Mouse (Mus musculus): ENCODE measurements at regions not wholly inside any gene's neighbourhood (a gene's known extent, or its start where the extent isn't known, plus 50 kb on each side); places are given as distances from the start of the nearest gene placed in this dataset.

DNA sequence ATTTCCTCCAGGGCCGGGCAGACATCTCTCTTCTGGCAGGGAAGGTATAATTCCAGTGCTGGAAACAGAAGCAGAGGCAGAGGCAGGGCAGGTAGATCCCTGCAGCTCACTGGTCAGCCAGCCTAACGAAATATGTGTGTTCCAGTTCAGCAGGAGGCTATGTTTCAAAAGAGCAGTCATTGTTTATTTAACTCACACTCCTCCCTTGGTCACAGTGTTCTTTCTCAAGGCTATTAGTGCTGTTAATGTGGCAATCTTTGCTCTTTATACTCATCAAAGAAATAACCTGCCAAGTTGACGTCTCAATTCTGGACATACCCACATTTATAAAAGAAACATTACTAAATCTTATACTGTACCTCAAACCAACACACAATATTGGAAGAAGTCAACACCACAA, 253.3 kb upstream of the Adgrl3 start:
- DNase-seq (ENCODE audit: low spot score in 2 of 2) = no peak

DNA sequence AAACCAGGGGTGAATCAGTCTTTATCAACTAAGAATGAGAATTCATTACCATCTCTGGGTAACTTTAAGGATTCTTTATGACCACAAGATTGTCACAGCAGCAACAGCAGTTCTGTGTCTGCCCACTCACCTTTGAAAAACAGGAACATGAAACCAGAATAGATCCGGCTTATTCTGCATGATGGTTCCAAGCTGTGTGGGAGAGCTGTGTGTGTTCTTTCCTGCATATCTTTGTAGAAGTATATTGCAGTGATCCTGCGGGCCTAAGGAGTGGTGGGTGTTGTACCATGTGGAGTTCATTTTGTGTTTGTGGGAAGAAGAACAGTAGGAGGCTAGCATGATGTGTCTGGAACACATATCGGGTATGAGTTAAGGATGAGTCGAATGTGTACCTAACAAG, 236.0 kb upstream of the Adgrl3 start:
- peak in 1 of 2 experiments; percentile 11 for DNase-seq (ENCODE audit: low spot score in 2 of 2)

- DNase-seq (ENCODE audit: low spot score in 2 of 2) = no peak
Measured at GRCm38 (mm10) chr5:80784746-80785145, 235.2 kb upstream of the Adgrl3 start.

- no peak for DNase-seq (ENCODE audit: low spot score in 2 of 2)
Measured at GRCm38 (mm10) chr5:80791658-80792057, 228.3 kb upstream of the Adgrl3 start.

DNA sequence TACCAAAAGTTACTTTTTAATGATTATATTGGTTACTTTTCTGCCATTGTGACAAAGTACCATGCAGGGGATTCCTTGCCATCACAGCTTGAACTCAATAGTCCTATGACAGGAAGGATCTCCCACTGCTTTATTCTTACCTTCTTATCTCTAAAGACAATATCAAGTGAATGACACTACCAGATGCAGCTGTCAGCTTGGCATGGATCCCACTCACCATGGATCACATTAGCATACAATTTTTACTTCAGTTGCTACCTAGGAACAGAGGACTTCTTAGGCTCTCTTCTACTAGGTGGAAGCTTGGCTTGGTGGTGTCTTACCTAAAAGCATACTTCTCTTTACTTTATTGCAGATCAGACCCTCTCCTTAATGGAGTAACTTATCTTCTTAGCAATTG, 220.2 kb upstream of the Adgrl3 start:
- no peak for DNase-seq (ENCODE audit: low spot score in 2 of 2)

DNA sequence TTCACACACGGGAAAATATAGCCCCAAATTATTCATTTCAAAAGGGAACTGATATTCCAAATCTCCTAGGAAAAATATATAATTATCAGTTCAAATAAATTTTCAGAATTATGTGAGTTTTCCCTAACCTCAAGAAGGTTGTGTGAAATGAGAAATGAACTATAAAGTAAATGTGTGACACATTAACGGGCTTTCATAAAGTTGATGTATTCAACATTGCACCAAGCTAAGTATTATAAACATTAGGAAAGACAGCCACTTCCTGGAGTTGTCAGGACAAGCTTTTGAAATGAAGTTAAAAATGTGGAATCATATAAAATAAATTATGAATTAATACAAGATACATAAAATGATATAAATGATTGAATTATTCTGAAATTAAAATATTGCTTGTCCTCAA, 207.0 kb upstream of the Adgrl3 start:
- no peak for DNase-seq (ENCODE audit: low spot score in 2 of 2)

DNA sequence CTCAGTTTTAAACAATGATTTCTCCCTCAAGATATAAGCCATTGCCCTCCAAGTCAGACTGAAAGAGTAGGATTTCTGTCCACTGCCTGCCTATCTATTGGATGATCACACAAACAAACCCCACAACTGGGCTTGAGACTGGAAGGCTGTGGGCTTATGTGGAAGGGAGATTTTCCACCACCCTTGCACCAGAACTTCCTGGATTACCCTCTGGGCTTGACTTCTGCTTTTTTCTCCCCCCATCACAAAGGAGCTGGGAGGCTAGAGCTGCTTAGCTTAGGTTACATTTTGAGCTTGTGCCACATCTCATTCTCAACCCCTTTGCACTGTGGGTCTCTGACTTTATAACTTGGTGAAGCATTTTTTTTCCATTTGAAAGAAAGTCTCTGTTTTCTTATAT, 200.7 kb upstream of the Adgrl3 start:
- no peak for DNase-seq (ENCODE audit: low spot score in 2 of 2)

DNA sequence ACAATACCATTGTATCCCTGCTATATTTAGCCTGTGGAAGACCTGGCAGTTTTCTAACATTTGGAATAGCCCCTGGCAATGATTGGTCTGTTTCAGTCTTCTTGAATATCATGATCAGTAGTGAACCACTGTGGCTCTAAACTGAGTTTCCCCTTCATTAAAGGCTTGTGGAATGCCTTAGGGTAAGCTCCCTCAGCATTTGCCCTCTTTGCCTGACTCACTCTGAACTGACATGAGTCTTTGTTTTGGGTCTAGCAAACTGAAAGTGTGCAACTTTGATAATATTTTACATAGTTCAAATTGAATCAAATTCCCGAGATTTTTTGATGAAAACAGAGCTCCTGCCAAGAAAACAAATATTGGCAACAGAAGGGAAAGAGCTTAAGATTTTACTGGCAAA, 177.4 kb upstream of the Adgrl3 start:
- DNase-seq (ENCODE audit: low spot score in 2 of 2) = no peak

GRCm38 (mm10) chr5:80855034-80855433, 164.9 kb upstream of the Adgrl3 start:
- no peak for DNase-seq (ENCODE audit: low spot score in 2 of 2)

DNA sequence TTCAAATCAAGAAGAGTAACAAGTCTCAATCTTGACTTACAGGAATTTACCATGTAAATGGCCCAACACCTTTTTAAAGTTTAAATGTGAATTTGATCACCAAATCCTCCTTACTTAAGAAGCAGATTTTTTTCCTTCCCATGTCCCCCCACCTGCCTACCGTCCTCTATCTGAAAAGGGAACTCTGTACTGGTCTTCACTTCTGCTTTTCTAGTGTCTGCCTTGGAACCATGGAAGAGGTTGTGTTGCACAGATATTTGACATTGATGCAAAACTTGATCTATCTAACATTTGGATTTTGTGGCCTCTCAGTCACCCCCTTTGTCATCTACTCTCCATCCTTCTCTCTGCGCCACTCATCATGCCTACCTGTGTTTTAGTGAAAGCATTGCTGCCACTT, 143.3 kb upstream of the Adgrl3 start:
- DNase-seq (ENCODE audit: low spot score in 2 of 2) = no peak

- no peak for DNase-seq (ENCODE audit: low spot score in 2 of 2)
Measured at GRCm38 (mm10) chr5:80898230-80898629, 121.7 kb upstream of the Adgrl3 start.

GRCm38 (mm10) chr5:80908771-80909170, 111.2 kb upstream of the Adgrl3 start:
- no peak for DNase-seq (ENCODE audit: low spot score in 2 of 2)

DNA sequence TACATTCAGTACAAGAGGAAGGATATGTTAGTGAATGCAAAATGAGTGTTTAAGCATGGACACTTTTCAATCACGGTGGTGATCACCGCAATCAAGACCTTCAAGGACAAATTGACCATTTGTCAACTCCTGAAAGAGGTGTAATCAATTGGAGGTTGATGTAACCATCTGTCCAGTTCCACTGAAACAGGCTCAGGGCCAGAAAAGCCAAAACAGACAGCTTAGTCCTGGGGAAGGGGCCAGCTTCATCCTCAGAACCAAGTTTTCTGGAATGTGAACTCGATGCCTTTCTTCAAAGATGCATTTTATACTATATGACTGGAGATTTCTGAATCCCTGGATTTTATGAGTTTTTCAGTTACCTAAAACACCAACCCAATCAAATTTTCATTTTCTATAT, 81.1 kb upstream of the Adgrl3 start:
- no peak for DNase-seq (ENCODE audit: low spot score in 2 of 2)

DNA sequence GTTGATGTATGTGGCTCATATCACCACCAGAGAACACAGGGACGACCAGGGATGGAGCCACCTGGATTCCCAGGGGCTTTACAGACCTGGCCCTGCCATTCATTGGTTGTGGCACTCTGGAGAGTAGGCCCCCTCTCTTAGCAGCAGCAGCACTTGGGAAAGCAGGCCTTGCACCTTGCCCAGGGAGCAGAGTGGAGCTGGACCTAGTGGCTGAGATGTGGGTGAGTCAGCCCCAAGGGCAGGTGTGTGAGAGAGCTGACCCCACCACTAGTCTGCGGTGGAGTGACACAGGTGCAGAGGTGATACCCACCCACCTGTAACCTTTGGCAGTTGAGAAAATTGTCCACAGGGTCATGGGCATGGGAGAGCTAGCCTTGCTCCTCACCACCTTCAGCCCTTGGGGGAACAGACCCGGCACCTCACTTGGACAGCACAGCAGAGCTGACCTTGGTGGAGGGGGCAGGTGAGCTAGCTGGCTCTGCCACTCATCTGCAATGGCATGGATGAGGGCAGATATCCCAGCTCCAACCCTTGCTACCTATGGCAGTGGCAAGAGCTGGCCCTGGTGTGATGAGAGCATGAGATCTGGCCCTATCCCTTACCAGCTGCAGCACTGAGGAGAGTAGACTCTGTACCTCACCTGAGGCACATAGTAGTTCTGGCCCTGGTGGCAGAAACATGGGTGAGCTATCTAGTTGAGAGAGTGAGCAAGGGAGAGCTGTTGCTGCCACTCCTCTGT, 67.9 kb upstream of the Adgrl3 start:
- DNase-seq (ENCODE audit: low spot score in 2 of 2) = no peak

GRCm38 (mm10) chr5:80952600-80953218, 67.2 kb upstream of the Adgrl3 start:
- no peak for DNase-seq (ENCODE audit: low spot score in 2 of 2)

Data from layer of hippocampus, postnatal 10 days (tissue).